In the genomic region with DNA sequence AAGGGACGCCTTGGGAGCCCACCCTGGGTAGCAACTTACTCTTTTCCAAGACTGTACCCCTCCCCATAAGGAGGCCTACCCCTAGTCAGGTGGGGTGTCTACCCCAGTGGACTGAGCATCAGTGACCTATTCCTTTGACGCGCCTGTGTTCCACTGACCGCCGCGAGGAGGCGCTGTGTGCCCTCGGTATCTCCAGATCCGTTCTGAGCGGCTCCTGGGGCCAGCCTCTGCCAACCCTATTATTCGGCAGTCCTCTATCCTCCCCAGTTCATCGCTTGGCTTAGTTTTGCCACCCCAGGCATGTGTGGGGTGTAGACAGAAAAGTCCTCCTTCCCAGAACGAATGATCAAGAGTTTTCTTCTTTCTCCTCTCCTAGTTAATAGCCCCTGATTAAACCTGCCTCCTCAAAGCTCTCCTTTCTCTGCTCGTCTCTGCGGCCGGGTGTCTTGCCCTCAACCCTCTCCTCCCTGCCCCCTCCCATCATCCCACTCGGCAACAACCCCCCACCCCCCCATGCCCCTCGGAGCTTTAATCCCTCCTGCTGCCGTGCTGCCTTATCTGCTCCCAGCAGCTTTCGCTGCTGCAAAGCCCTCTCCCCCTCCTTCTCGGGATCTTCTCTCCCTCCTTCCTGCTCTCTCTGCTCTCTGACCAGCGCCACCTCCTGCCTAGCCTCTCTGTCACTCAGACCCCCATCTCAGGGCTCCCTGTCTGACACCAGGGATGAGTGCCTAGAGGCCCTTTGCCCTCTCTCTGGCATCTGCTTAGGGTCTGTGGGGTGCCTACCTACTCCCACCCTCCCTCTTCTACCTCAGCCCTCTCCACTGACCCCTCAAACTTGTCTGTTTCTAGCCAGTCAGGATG, we compare ENCODE assay signal across 8 mouse cellular contexts. TPM values are rescaled to one million over a fixed set of nuclear protein-coding genes. Genes with fewer than 3 reads are reported as not detected.
DNase-seq lines count a peak whose midpoint lies in the region; ATAC-seq and TF ChIP-seq lines count a peak whose summit lies in the region.

No protein-coding gene starts in this region.

- no peaks in the 10 kb centered on the region for H3K9me3 ChIP-seq in embryonic facial prominence, embryonic 10.5 days
- H3K9me3 ChIP-seq in limb, embryonic 14.5 days (ENCODE audit: control insufficient read depth, low read length) = no peaks in the 10 kb centered on the region
- no peaks in the 10 kb centered on the region for H3K9me3 ChIP-seq in midbrain, embryonic 15.5 days

- peak overlapping the region; percentile 23; the same call in 1 of the 2 replicates for H3K4me2 ChIP-seq in limb, embryonic 14.5 days (replicated peaks; ENCODE audit: low read depth, low read length, severe bottlenecking)
- H3K4me2 ChIP-seq in midbrain, embryonic 15.5 days = peak overlapping the region; percentile 34

- H3K27me3 ChIP-seq in embryonic facial prominence, embryonic 10.5 days (replicated peaks; ENCODE audit: low read depth, poor library complexity, severe bottlenecking) = peaks cover 80% of the 10 kb centered on the region
- H3K27me3 ChIP-seq in limb, embryonic 14.5 days (ENCODE audit: control insufficient read depth, insufficient read depth, low read length) = peaks cover 62% of the 10 kb centered on the region
- H3K27me3 ChIP-seq in midbrain, embryonic 15.5 days (replicated peaks) = peaks cover 10% of the 10 kb centered on the region

- TF ChIP-seq POLR2A in limb, embryonic 14.5 days (IDR thresholded peaks at IDR 0.05; ENCODE audit: borderline replicate concordance, extremely low read depth, insufficient read depth, insufficient read length) = no peak

- peak overlapping the region; percentile 47 for H3K4me3 ChIP-seq in embryonic facial prominence, embryonic 10.5 days
- H3K4me3 ChIP-seq in limb, embryonic 14.5 days (replicated peaks; ENCODE audit: low read length) = 0 out of 2 replicates have a peak overlapping the region, but pooled peaks have one; percentile 10
- H3K4me3 ChIP-seq in midbrain, embryonic 15.5 days = peak overlapping the region; percentile 17

- peak; percentile 37; the same call in 1 of the 2 replicates for ATAC-seq in limb, embryonic 14.5 days (ENCODE audit: low FRiP score, low read depth)
- ATAC-seq in midbrain, embryonic 15.5 days (replicated peaks) = peak; percentile 31

- WGBS in embryonic facial prominence, embryonic 10.5 days = under 1% methylated on average over 22 of the region's 22 CpGs
- 1% methylated on average over 22 of the region's 22 CpGs for WGBS in limb, embryonic 14.5 days
- WGBS in midbrain, embryonic 15.5 days = 1% methylated on average over 22 of the region's 22 CpGs

- H3K4me1 ChIP-seq in embryonic facial prominence, embryonic 10.5 days = peaks cover 98% of the 10 kb centered on the region
- H3K4me1 ChIP-seq in limb, embryonic 14.5 days (ENCODE audit: control insufficient read depth, insufficient read depth, low read length) = peaks cover 48% of the 10 kb centered on the region
- H3K4me1 ChIP-seq in midbrain, embryonic 15.5 days = peaks cover 91% of the 10 kb centered on the region

- peaks cover 16% of the 10 kb centered on the region; the same call in 1 of the 2 replicates for H3K36me3 ChIP-seq in embryonic facial prominence, embryonic 10.5 days (replicated peaks)
- peaks cover 16% of the 10 kb centered on the region for H3K36me3 ChIP-seq in limb, embryonic 14.5 days (ENCODE audit: control insufficient read depth, insufficient read depth, low read length)
- no peaks in the 10 kb centered on the region for H3K36me3 ChIP-seq in midbrain, embryonic 15.5 days (replicated peaks)

- peak; percentile 81 for DNase-seq in 3T3-L1 (ENCODE audit: low read depth, low spot score)
- DNase-seq in adrenal gland, adult 2 months = peak; percentile 72
- peak; percentile 87 for DNase-seq in embryonic facial prominence, embryonic 10.5 days (ENCODE audit: low spot score)
- peak; percentile 67 to 86 for DNase-seq in heart, adult 18-20 months
- DNase-seq in kidney, adult 11 months = peak; percentile 36
- peak; percentile 63 for DNase-seq in limb, embryonic 14.5 days (ENCODE audit: low spot score)
- DNase-seq in spleen, postnatal 4 days (ENCODE audit: low spot score in 2 of 2) = peak; percentile 73 to 92

- H3K27ac ChIP-seq in embryonic facial prominence, embryonic 10.5 days (replicated peaks) = peak overlapping the region; percentile 81
- no peak overlapping the region for H3K27ac ChIP-seq in limb, embryonic 14.5 days (replicated peaks; ENCODE audit: low read depth, low read length)
- H3K27ac ChIP-seq in midbrain, embryonic 15.5 days = peak overlapping the region; percentile 82

- 0 out of 2 replicates have a peak overlapping the region, but pooled peaks have one; percentile 16 for H3K9ac ChIP-seq in limb, embryonic 14.5 days (ENCODE audit: low read depth, low read length, severe bottlenecking)
- peak overlapping the region; percentile 16; the same call in 1 of the 2 replicates for H3K9ac ChIP-seq in midbrain, embryonic 15.5 days

RNA-seq across cellular contexts. Expression of gene Asic4, which starts 4.3 kb away (rescaled TPM):
- 1 to 10 TPM; 3.7 to 6.8 TPM for total RNA-seq in adrenal gland, adult 2 months (2021)
- polyA plus RNA-seq in adrenal gland, adult 2 months (2012; rRNA removed) = 9.5 and 13.6 TPM in 2 replicates
- polyA plus RNA-seq in embryonic facial prominence, embryonic 10.5 days (2016; fragmentation: Nextera tagmentation; extraction: Ambion mirVana) = 2.1 and 2.4 TPM in 2 replicates
- not detected for total RNA-seq in heart, adult 18-20 months (2021)
- 0.35 and 0.72 TPM in 2 replicates for polyA plus RNA-seq in limb, embryonic 14.5 days (2012; rRNA removed)
- 0.10 and 0.15 TPM in 2 replicates for polyA plus RNA-seq in limb, embryonic 14.5 days (2014; fragmentation: Nextera tagmentation; extraction: Ambion mirVana)
- polyA plus RNA-seq in midbrain, embryonic 15.5 days (2015; fragmentation: Nextera tagmentation; extraction: Ambion mirVana) = 64.4 and 73.2 TPM in 2 replicates

RNA-seq across cellular contexts. Expression of gene Gmppa, which starts 10.3 kb away (rescaled TPM):
- total RNA-seq in adrenal gland, adult 2 months (2021) = 10 to 100 TPM; 69.1 to 77.7 TPM
- 137 and 189 TPM in 2 replicates for polyA plus RNA-seq in adrenal gland, adult 2 months (2012; rRNA removed)
- polyA plus RNA-seq in embryonic facial prominence, embryonic 10.5 days (2016; fragmentation: Nextera tagmentation; extraction: Ambion mirVana) = 57.1 and 61.3 TPM in 2 replicates
- total RNA-seq in heart, adult 18-20 months (2021) = 10 to 100 TPM; 34.5 to 38.2 TPM
- 144 and 199 TPM in 2 replicates for polyA plus RNA-seq in limb, embryonic 14.5 days (2012; rRNA removed)
- polyA plus RNA-seq in limb, embryonic 14.5 days (2014; fragmentation: Nextera tagmentation; extraction: Ambion mirVana) = 71.8 and 74.9 TPM in 2 replicates
- polyA plus RNA-seq in midbrain, embryonic 15.5 days (2015; fragmentation: Nextera tagmentation; extraction: Ambion mirVana) = 86.1 and 98.7 TPM in 2 replicates

RNA-seq across cellular contexts. Expression of gene Chpf, which starts 33.1 kb away (rescaled TPM):
- 10 to 100 TPM; 50.9 to 57.8 TPM for total RNA-seq in adrenal gland, adult 2 months (2021)
- polyA plus RNA-seq in adrenal gland, adult 2 months (2012; rRNA removed) = 250 and 268 TPM in 2 replicates
- polyA plus RNA-seq in embryonic facial prominence, embryonic 10.5 days (2016; fragmentation: Nextera tagmentation; extraction: Ambion mirVana) = 25.3 and 27.0 TPM in 2 replicates
- total RNA-seq in heart, adult 18-20 months (2021) = 10 to 100 TPM; 22.0 to 22.4 TPM
- 104 and 148 TPM in 2 replicates for polyA plus RNA-seq in limb, embryonic 14.5 days (2012; rRNA removed)
- 61.6 and 65.0 TPM in 2 replicates for polyA plus RNA-seq in limb, embryonic 14.5 days (2014; fragmentation: Nextera tagmentation; extraction: Ambion mirVana)
- polyA plus RNA-seq in midbrain, embryonic 15.5 days (2015; fragmentation: Nextera tagmentation; extraction: Ambion mirVana) = 42.3 and 45.8 TPM in 2 replicates

RNA-seq across cellular contexts. Expression of gene Tmem198, which starts 33.4 kb away (rescaled TPM):
- total RNA-seq in adrenal gland, adult 2 months (2021) = 1 to 10 TPM; 2.5 to 2.8 TPM
- polyA plus RNA-seq in adrenal gland, adult 2 months (2012; rRNA removed) = 15.0 and 17.4 TPM in 2 replicates
- 3.3 and 3.5 TPM in 2 replicates for polyA plus RNA-seq in embryonic facial prominence, embryonic 10.5 days (2016; fragmentation: Nextera tagmentation; extraction: Ambion mirVana)
- under 1 TPM; 0.30 to 0.46 TPM for total RNA-seq in heart, adult 18-20 months (2021)
- 1.4 and 2.0 TPM in 2 replicates for polyA plus RNA-seq in limb, embryonic 14.5 days (2012; rRNA removed)
- 0.51 and 1.1 TPM in 2 replicates for polyA plus RNA-seq in limb, embryonic 14.5 days (2014; fragmentation: Nextera tagmentation; extraction: Ambion mirVana)
- polyA plus RNA-seq in midbrain, embryonic 15.5 days (2015; fragmentation: Nextera tagmentation; extraction: Ambion mirVana) = 59.2 and 60.0 TPM in 2 replicates

Comparison
In these comparisons a context has a peak if more than half of its experiments do, and no peak if none do; other contexts are left out.
1. DNase-seq: peak in every context shown above with its lines; median percentile 87 in embryonic facial prominence, embryonic 10.5 days; 82 in spleen, postnatal 4 days; 81 in 3T3-L1; 76 in heart, adult 18-20 months; 72 in adrenal gland, adult 2 months; 63 in limb, embryonic 14.5 days; 36 in kidney, adult 11 months.